Mouse (Mus musculus): ENCODE results near the gene Cd207. TPM values are rescaled to one million over a fixed set of nuclear protein-coding genes. Genes with fewer than 3 reads are reported as not detected.
"Not testable (repeated sequence)": the region's sequence is repeated elsewhere in the genome, so short reads cannot be mapped to it uniquely, and the experiment has no call there.

The Cd207 gene
- polyA plus RNA-seq, 1 experiment from 2014 or later = not detected

DNA sequence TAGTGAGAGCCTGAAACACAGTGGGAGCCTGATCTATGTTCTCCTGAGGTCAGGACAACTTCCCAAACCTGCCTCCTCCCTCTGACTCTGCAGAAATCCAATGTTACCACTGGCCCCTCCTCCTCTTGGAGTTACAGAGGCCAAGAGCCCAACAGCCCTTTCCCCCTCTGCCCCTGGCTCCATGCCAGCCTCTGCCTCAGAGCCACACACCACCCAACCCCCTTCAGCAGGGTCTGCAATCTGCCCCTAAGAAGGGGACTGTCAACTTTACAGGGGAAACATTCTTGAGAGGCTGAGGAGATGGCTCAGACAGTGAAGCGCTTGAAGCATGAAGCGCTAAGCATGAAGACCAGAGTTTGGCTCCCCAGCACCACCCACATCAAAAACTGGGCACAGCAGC lies 21.6 kb downstream of the Cd207 start, which contains the start of gene Clec4f:
Gene Clec4f (minus strand): TSS at position 101 of the 400 bp plus-strand sequence.
- TF ChIP-seq CTCF (IDR thresholded peaks at IDR 0.05) = no peak
- in situ Hi-C loops (cut with MboI; ENCODE audit: low pct_unique_long_range_greater_than_20kb) = no loop called here
- H3K27me3 ChIP-seq = peaks cover 43% of the 10 kb centered on the region
- DNase-seq (ENCODE audit: low read depth, low spot score) (no peak), ATAC-seq (no peak)
- ChIA-PET POLR2A (no interaction called here), CTCF (no interaction called here)

DNA sequence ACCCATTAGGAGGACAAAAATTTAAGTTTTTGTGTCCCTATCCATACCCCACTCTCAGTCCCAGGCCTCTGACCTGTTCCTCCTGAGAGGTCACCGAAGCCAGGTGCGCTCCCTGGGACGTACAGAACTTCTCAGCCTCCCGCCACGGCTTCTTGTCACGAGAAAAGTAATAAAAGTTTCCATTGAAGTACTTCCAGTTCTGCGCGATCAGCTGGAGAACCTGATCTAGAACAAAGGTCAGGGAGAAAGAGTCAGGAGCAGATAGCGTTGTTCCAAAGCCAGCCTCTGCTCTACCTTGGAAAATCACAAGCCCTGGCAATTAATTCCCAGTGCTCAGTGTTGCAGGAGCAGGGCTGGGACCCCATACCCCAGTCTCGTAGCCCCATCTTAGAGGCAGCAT lies 30.9 kb downstream of the Cd207 start:
- ATAC-seq = no peak
- ChIA-PET POLR2A (no interaction called here), CTCF (interaction anchor here (1.1 kb wide), 1 partner anchor 21 kb away, joined by 3 read pairs; no protein-coding TSS in a partner anchor)
- TF ChIP-seq CTCF (IDR thresholded peaks at IDR 0.05) = no peak
- in situ Hi-C loops (cut with MboI; ENCODE audit: low pct_unique_long_range_greater_than_20kb) = no loop called here
- DNase-seq (ENCODE audit: low read depth, low spot score) = no peak
- H3K27me3 ChIP-seq = peaks cover 36% of the 10 kb centered on the region

- in situ Hi-C loops (cut with MboI; ENCODE audit: low pct_unique_long_range_greater_than_20kb) = no loop called here
- peaks cover 19% of the 10 kb centered on the region for H3K27me3 ChIP-seq
- ATAC-seq (no peak), DNase-seq (ENCODE audit: low read depth, low spot score) (no peak)
- no peak for TF ChIP-seq CTCF (IDR thresholded peaks at IDR 0.05)
- POLR2A ChIA-PET = no interaction called here
- CTCF ChIA-PET = no interaction called here
Measured at GRCm38 (mm10) chr6:83635329-83635728, 42.3 kb downstream of the Cd207 start.

DNA sequence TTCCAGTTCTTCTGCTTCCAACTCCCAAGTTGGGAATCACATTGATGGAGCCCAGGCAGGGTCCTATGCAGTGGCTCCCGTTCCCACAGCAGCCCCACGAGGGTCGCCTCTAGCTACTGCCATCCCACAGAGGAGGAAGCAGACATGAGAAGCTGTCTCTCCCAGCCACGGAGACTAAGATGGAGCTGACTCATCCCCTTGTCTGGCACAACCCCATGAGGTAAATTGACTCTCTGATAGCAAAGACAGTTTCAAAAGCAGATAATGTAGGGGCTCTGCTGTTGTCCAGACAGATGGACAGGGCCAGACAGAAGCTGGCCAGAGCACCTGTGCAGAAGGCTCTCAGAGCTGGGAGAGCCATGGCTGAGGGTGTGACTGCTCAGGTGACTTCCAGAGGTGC lies 43.0 kb downstream of the Cd207 start:
- in situ Hi-C loops (cut with MboI; ENCODE audit: low pct_unique_long_range_greater_than_20kb); DNase-seq (ENCODE audit: low read depth, low spot score); POLR2A ChIA-PET; ATAC-seq; CTCF ChIA-PET: not testable (repeated sequence)
- H3K27me3 ChIP-seq = peaks cover 23% of the 10 kb centered on the region

GRCm38 (mm10) chr6:83634106-83634505 lies 43.6 kb downstream of the Cd207 start:
- in situ Hi-C loops (cut with MboI; ENCODE audit: low pct_unique_long_range_greater_than_20kb); CTCF ChIA-PET: not testable (repeated sequence)

GRCm38 (mm10) chr6:83631815-83632214 lies 45.8 kb downstream of the Cd207 start:
- ChIA-PET POLR2A (no interaction called here), CTCF (no interaction called here)
- no peak for TF ChIP-seq CTCF (IDR thresholded peaks at IDR 0.05)
- in situ Hi-C loops (cut with MboI; ENCODE audit: low pct_unique_long_range_greater_than_20kb) = no loop called here
- H3K27me3 ChIP-seq = peaks cover 33% of the 10 kb centered on the region
- ATAC-seq (no peak), DNase-seq (ENCODE audit: low read depth, low spot score) (no peak)

More at GRCm38 (mm10) chr6:83634106-83634505, 43.6 kb downstream of the Cd207 start:
- DNase-seq (ENCODE audit: low read depth, low spot score); POLR2A ChIA-PET; ATAC-seq: not testable (repeated sequence)
- H3K27me3 ChIP-seq = peaks cover 25% of the 10 kb centered on the region

GRCm38 (mm10) chr6:83626781-83627180 lies 50.9 kb downstream of the Cd207 start:
- H3K27me3 ChIP-seq = peaks cover 58% of the 10 kb centered on the region
- ChIA-PET CTCF (no interaction called here), POLR2A (no interaction called here)
- no peak for ATAC-seq
- TF ChIP-seq CTCF (IDR thresholded peaks at IDR 0.05) = no peak
- in situ Hi-C loops (cut with MboI; ENCODE audit: low pct_unique_long_range_greater_than_20kb) = no loop called here
- DNase-seq (ENCODE audit: low read depth, low spot score) = no peak

Other genes starting within 250 kb of the Cd207 start
- 10.5 TPM for gene Tet3, start 218.8 kb downstream of the Cd207 start, polyA plus RNA-seq (2021)
- gene Dguok, start 170.9 kb downstream of the Cd207 start, polyA plus RNA-seq (2021) = 42.2 TPM
- gene Actg2, start 141.6 kb downstream of the Cd207 start, polyA plus RNA-seq (2021) = 1.6 TPM
- gene Stambp, start 105.1 kb downstream of the Cd207 start, polyA plus RNA-seq (2021) = 31.1 TPM
- gene Clec4f, start 21.7 kb downstream of the Cd207 start, polyA plus RNA-seq (2021) = not detected
- 0.14 TPM for gene Vax2, start 33.4 kb upstream of the Cd207 start, polyA plus RNA-seq (2021)
- not detected for gene Atp6v1b1, start 65.1 kb upstream of the Cd207 start, polyA plus RNA-seq (2021)
- gene Ankrd53, start 84.8 kb upstream of the Cd207 start, polyA plus RNA-seq (2021) = 0.18 TPM
- gene Tex261, start 98.0 kb upstream of the Cd207 start, polyA plus RNA-seq (2021) = 92.7 TPM
- gene Nagk, start 117.1 kb upstream of the Cd207 start, polyA plus RNA-seq (2021) = 118 TPM
- gene Paip2b, start 153.9 kb upstream of the Cd207 start, polyA plus RNA-seq (2021) = 36.6 TPM
- gene Zfp638, start 189.3 kb upstream of the Cd207 start, polyA plus RNA-seq (2021) = 80.1 TPM